Mouse (Mus musculus) heart, adult 8-10 months (tissue): ENCODE measurements around the gene Lipm. TPM values are rescaled to one million over a fixed set of nuclear protein-coding genes. Genes with fewer than 3 reads are reported as not detected.
A peak's percentile ranks its signal among the peaks of the same experiment; 100 is the strongest.

Source experiments
- DNase-seq: peaks from one replicate; pipeline ENCODE4 v3.0.0; 2022; ENCODE audit warnings: low spot score
- total RNA-seq, 4 experiments: library from RNA; stranded (reverse); gene quantifications; 2 replicates each; pipeline ENCODE4 v1.2.4; 2022

The Lipm gene
- not detected for total RNA-seq

DNA sequence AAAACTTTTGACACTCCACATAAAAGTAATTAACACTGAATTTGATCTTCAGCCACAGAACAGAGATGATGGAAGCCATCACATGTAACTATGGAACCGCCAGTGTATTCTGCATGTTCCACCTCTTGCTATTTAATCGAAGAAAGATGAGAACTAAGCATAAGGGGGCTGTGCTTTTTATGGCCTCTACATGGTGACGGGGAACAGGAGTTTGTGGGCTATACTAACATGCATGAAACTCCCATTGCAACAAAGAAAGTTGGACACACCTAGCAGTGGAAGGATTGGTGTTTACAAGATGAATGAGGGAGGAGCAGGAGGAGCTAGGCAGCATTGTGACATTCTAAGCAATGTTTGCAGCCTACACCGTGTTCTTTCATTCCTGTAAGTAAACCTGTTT lies at the start of gene Lipm:
TSS of gene Lipm (plus strand) at position 301 of the 400 bp plus-strand sequence.
- no peak for DNase-seq

DNA sequence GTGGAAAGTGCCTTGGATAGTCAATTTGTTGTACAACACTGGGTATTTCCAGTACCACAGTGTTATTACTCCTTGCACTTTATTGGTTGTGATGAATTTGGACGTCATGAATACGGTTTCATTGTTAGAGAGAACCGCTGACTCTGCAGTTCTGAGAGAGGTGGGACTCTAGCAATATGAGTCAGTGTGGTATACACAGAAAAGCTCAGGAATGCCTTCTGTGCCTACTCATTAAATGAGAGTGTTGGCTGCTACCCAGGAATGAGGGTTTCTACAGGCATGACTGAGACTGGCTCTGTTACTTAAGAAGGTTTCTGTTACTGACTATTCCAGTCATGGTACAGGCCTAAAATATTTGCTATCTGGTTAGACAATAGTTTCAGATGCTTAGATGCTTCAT lies 49.2 kb upstream of the Lipm start:
- no peak for DNase-seq

- DNase-seq, result no peak
Observed at GRCm38 (mm10) chr19:34063547-34063946, 37.2 kb upstream of the Lipm start.

DNA sequence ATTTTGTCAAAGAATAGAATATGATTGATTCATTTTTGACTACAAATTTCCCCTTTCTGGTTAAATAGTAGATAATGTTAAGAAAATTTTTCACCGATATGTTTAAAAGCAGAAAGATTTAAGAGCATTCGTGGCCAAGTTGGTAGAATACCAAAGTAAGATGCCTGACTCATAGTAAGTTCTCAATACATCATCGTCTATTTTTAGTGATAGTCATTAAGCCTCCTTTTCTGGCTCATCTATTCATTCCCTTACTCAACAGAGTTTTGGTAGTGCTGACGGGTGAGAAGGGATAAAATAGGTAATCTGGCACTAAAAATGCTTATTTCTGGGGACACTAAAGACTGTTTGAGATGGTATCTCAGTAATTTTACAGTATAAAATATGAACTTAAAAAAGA lies 36.7 kb upstream of the Lipm start:
- DNase-seq, result no peak

- DNase-seq, result no peak
Observed at GRCm38 (mm10) chr19:34066779-34067472, 33.8 kb upstream of the Lipm start, which contains the start of gene Lipn. Gene Lipn (plus strand): TSS chr19:34067358.

DNA sequence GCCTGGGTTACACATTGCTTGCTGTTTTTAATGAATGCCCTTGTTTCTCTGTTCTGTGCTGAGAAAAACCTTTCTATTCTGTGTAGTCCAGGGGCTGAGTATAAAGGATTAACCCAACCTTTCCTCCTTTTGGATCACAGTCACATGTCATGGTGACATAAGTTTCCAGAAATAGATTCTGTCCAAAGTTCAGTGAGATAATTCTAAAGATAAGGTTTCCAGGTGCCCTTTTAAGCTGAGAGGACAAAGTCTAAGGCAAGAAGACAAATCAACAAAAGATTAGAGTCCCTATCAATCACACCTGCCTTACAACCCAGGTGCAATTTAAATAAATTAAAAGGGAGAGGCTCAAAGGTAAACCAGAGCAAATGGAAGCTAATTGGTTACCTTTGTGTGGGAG lies 26.5 kb upstream of the Lipm start:
- DNase-seq, result no peak

- no peak for DNase-seq
Observed at GRCm38 (mm10) chr19:34078130-34078529, 22.6 kb upstream of the Lipm start.

GRCm38 (mm10) chr19:34089011-34089680 lies 11.6 kb upstream of the Lipm start:
- DNase-seq, result peak; percentile 3

- no peak for DNase-seq
Observed at GRCm38 (mm10) chr19:34095381-34095780, 5.4 kb upstream of the Lipm start.

DNA sequence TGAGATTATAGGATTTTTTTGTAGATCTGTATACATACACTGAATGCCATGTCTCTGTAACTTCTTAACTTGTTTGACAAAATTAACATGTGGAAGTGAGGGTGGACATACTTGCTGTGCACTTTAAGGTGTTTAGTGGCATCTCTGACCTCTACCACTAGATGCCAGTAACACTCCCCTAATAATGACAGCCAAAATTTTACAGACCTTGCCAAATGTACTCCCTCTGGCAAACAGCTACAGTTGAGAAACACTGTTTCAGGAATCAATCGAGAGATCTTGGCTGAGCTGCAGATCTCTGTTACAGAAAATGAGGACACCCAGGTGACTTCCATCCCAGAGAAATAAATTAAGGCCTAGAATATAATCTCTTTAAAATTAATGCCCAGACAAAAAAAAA lies 4.5 kb upstream of the Lipm start:
- DNase-seq, result no peak

GRCm38 (mm10) chr19:34101888-34102287 lies 1.2 kb downstream of the Lipm start:
- DNase-seq, result no peak

GRCm38 (mm10) chr19:34104841-34105240 lies 4.1 kb downstream of the Lipm start:
- no peak for DNase-seq

DNA sequence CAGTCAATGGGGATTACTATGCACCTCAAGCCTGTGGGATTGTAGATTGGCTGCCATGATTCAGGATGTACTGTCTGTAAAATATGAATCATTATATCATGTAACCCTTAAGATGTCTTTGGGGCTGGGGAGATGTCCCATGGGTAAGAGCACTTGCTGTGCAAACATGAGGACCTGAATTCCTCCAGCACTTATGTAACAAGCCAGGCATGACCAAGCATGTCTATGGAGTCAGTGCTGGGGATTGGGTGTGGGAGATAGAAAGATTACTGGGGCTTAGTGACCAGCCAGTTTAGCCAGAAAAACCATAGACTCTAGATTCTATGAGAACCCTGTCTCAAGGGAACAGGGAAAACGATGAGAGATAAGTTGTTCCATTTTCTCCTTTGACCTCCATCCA lies 18.4 kb downstream of the Lipm start:
- no peak for DNase-seq

DNA sequence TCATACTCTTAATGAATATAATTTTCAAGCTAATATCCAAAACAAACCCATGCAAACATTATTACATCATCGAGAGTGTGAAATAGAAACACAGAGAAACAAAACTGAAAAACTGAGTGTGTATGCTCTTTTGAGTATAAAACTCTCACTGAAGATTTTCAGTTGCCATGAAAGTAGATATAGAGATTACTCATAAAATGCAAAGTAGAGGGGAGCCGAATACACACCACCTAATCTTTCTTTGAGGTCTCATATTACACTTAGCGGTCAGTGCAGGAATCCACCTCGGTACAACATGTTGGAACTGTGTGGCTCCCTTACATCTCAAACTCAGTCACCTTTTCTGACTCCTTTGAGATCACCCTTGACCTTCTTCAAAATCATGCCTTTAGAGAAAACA lies 18.9 kb downstream of the Lipm start:
- DNase-seq, result no peak

DNA sequence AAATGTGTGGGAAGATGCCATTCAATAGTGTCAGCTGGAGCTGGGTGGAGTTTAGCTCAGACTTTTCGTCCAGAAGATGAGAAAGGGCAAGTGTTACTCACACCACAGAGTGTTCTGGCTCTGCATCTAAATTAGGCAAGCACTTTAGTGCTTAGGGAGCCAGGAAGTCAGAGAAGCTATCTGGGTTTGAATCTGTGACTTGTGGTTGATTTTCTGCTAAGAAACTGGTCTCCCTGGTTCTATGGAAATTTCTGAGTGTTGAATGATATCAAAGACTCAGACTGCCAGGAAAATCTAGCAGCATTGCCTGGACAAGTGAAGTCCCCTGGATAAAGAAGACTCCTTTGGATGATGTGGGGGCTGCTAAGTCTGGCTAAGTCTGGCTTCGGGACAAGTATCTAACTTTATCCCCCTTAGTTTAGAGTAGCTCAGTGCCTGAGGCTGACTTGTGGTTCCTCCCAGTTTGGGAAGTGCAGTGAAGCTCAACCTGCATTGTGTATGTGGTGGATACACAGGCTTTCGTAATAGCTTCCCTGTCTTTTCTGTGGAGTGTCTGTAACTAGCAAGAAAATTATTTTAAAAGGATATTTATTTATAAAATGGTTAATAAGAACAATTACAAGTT lies 19.5 kb downstream of the Lipm start:
- no peak for DNase-seq

GRCm38 (mm10) chr19:34138720-34139430 lies 38.1 kb downstream of the Lipm start:
- DNase-seq, result no peak

- DNase-seq, result no peak
Observed at GRCm38 (mm10) chr19:34139431-34140046, 38.8 kb downstream of the Lipm start.

GRCm38 (mm10) chr19:34148421-34148820 lies 47.7 kb downstream of the Lipm start:
- DNase-seq, result peak; percentile 8

DNA sequence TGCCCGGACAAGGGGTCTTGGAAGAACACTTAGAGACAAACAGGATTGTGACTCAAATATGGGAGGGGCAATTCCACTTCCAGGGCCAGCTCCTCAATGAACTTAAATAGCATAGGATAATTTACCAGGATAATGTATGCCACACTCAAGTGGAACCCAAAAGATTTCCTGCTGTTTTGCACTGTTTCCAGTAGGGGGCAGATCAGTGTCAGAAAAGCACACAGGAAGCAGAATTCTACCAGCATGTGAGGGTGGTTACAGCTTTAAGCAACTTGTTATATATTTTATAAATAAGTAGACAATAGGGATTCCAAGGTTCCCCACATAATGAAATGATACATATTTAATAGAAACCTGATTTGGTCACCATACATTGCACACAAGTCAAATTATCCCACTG lies 51.2 kb downstream of the Lipm start:
- DNase-seq, result peak; percentile 18

DNA sequence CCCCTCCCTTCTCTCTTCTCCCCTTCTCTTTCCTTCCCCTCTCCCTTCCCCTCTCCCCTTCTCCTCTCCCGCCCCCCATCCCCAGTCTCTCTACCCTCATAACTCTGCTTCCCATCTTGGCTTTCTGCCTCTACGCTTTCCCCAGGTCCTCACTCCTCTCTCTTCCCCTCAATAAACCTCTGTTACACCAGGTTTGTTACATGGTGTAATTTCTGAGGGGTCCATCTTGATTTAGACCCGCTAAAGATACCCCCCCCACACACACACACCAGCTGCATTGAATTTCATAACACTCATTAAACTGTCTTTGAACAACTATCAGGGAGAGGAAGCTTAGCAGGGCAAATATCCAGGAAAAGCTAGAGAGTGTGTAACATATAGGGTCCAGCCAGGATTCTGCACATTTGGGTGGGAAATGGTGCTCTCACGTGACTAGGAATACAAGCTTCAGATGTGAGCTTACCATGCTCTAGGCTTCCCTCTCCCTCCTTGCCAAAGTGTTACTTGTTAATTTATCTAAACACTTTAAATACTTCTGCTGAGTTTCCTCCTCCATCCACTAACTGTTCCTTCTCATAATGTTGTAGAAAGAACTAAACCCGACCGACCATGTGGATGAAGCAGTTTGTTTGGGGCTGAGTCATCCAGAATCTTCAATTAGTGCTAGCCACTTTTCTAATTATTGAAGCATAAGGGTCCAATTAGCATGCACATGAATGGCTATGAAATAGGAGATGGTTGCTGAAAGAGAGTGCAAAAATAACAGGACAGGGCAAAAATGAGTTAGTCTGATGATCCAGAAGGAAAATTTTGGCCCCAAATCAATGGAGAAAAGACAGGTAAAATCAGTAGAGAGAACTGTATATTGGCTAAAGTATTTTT lies 52.8 kb downstream of the Lipm start:
- DNase-seq, result no peak

DNA sequence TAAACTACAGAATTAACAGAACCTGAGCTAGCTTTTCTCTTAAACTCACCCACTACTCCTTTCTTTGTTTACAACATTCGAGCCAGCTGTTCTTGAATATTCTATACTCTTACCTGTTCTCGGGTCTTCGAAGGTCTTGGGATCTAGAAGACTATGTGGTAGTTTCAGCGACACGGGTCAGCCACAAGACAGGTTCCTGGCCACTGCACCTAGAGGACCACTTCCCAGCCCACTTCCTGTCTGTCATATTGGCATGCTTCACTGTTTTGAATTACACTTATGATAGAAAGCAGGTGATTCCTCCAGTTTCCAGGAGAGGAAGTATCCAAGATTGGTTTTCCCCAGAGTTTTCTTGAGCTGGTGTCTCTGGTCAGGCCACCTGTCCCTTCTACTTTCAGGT lies 62.0 kb downstream of the Lipm start:
- DNase-seq, result no peak
